Mouse (Mus musculus): Measurements from ENCODE around the gene Degs1. TPM values are rescaled to one million over a fixed set of nuclear protein-coding genes. Genes with fewer than 3 reads are reported as not detected.

Degs1 gene
- polyA plus RNA-seq, 1 experiment = 34.6 TPM

- H3K4me1 ChIP-seq (ENCODE audit: control insufficient read depth, insufficient read depth, insufficient read length) = no peaks in the 10 kb centered on the region
- no peak overlapping the region for H3K27ac ChIP-seq (ENCODE audit: insufficient read depth, low read length)
- H3K36me3 ChIP-seq (ENCODE audit: control insufficient read depth, insufficient read depth, low read length) = peaks cover 10% of the 10 kb centered on the region
- no peak overlapping the region for H3K4me3 ChIP-seq (ENCODE audit: extremely low read depth, insufficient read depth, insufficient read length)
- no peaks in the 10 kb centered on the region for H3K27me3 ChIP-seq (ENCODE audit: control insufficient read depth, insufficient read depth, low read length)
- WGBS = 86% methylated on average over 5 of the region's 5 CpGs
- TF ChIP-seq POLR2A (IDR thresholded peaks at IDR 0.05; ENCODE audit: low read depth, low read length) (no peak), CTCF (IDR thresholded peaks at IDR 0.05; ENCODE audit: extremely low read depth, insufficient read depth, insufficient read length, insufficient replicate concordance) (no peak)
- no peak for DNase-seq (ENCODE audit: low read depth in 1 of 2, low spot score in 2 of 2)
These were observed 11.0 kb downstream of the Degs1 start for GRCm38 (mm10) chr1:182271632-182272031.

GRCm38 (mm10) chr1:182271130-182271529 is 11.5 kb downstream of the Degs1 start:
- DNase-seq (ENCODE audit: low read depth in 1 of 2, low spot score in 2 of 2) = no peak
- WGBS = 88% methylated on average over 5 of the region's 5 CpGs
- H3K27ac ChIP-seq (ENCODE audit: insufficient read depth, low read length) = no peak overlapping the region

GRCm38 (mm10) chr1:182268317-182268716 is 14.3 kb downstream of the Degs1 start:
- Histone ChIP-seq H3K27ac (ENCODE audit: insufficient read depth, low read length) (no peak overlapping the region), H3K4me1 (ENCODE audit: control insufficient read depth, insufficient read depth, insufficient read length) (no peaks in the 10 kb centered on the region), H3K36me3 (ENCODE audit: control insufficient read depth, insufficient read depth, low read length) (no peaks in the 10 kb centered on the region), H3K27me3 (ENCODE audit: control insufficient read depth, insufficient read depth, low read length) (no peaks in the 10 kb centered on the region), H3K4me3 (ENCODE audit: extremely low read depth, insufficient read depth, insufficient read length) (no peak overlapping the region)
- TF ChIP-seq POLR2A (IDR thresholded peaks at IDR 0.05; ENCODE audit: low read depth, low read length) (no peak), CTCF (IDR thresholded peaks at IDR 0.05; ENCODE audit: extremely low read depth, insufficient read depth, insufficient read length, insufficient replicate concordance) (no peak)
- no peak for DNase-seq (ENCODE audit: low read depth in 1 of 2, low spot score in 2 of 2)
- 86% methylated on average over 4 of the region's 4 CpGs for WGBS

More at GRCm38 (mm10) chr1:182271130-182271529, 11.5 kb downstream of the Degs1 start:
- peaks cover 8% of the 10 kb centered on the region for H3K36me3 ChIP-seq (ENCODE audit: control insufficient read depth, insufficient read depth, low read length)
- H3K4me3 ChIP-seq (ENCODE audit: extremely low read depth, insufficient read depth, insufficient read length) = no peak overlapping the region
- H3K4me1 ChIP-seq (ENCODE audit: control insufficient read depth, insufficient read depth, insufficient read length) = no peaks in the 10 kb centered on the region
- H3K27me3 ChIP-seq (ENCODE audit: control insufficient read depth, insufficient read depth, low read length) = no peaks in the 10 kb centered on the region
- no peak for TF ChIP-seq CTCF (IDR thresholded peaks at IDR 0.05; ENCODE audit: extremely low read depth, insufficient read depth, insufficient read length, insufficient replicate concordance)
- TF ChIP-seq POLR2A (IDR thresholded peaks at IDR 0.05; ENCODE audit: low read depth, low read length) = no peak

- H3K4me1 ChIP-seq (ENCODE audit: control insufficient read depth, insufficient read depth, insufficient read length) = no peaks in the 10 kb centered on the region
- WGBS = 91% methylated on average over 11 of the region's 11 CpGs
- TF ChIP-seq POLR2A (IDR thresholded peaks at IDR 0.05; ENCODE audit: low read depth, low read length) (no peak), CTCF (IDR thresholded peaks at IDR 0.05; ENCODE audit: extremely low read depth, insufficient read depth, insufficient read length, insufficient replicate concordance) (no peak)
- H3K36me3 ChIP-seq (ENCODE audit: control insufficient read depth, insufficient read depth, low read length) = no peaks in the 10 kb centered on the region
- no peak overlapping the region for H3K27ac ChIP-seq (ENCODE audit: insufficient read depth, low read length)
- DNase-seq (ENCODE audit: low read depth in 1 of 2, low spot score in 2 of 2) = no peak
- H3K27me3 ChIP-seq (ENCODE audit: control insufficient read depth, insufficient read depth, low read length) = no peaks in the 10 kb centered on the region
- H3K4me3 ChIP-seq (ENCODE audit: extremely low read depth, insufficient read depth, insufficient read length) = no peak overlapping the region
These were observed 16.5 kb downstream of the Degs1 start for GRCm38 (mm10) chr1:182266028-182266525.

- Histone ChIP-seq H3K4me1 (ENCODE audit: control insufficient read depth, insufficient read depth, insufficient read length) (peaks cover 9% of the 10 kb centered on the region; the same call in 1 of the 2 replicates), H3K4me3 (ENCODE audit: extremely low read depth, insufficient read depth, insufficient read length) (no peak overlapping the region), H3K27ac (ENCODE audit: insufficient read depth, low read length) (peak overlapping the region; percentile 12; the same call in 1 of the 2 replicates), H3K36me3 (ENCODE audit: control insufficient read depth, insufficient read depth, low read length) (no peaks in the 10 kb centered on the region), H3K27me3 (ENCODE audit: control insufficient read depth, insufficient read depth, low read length) (no peaks in the 10 kb centered on the region)
- WGBS = 86% methylated on average over 11 of the region's 11 CpGs
- DNase-seq (ENCODE audit: low read depth in 1 of 2, low spot score in 2 of 2) = no peak
- no peak for TF ChIP-seq POLR2A (IDR thresholded peaks at IDR 0.05; ENCODE audit: low read depth, low read length)
- no peak for TF ChIP-seq CTCF (IDR thresholded peaks at IDR 0.05; ENCODE audit: extremely low read depth, insufficient read depth, insufficient read length, insufficient replicate concordance)
These were observed 26.4 kb downstream of the Degs1 start for GRCm38 (mm10) chr1:182256041-182256680.

GRCm38 (mm10) chr1:182255031-182255430 is 27.6 kb downstream of the Degs1 start:
- Histone ChIP-seq H3K4me3 (ENCODE audit: extremely low read depth, insufficient read depth, insufficient read length) (peak overlapping the region; percentile 50; the same call in 1 of the 2 replicates), H3K27me3 (ENCODE audit: control insufficient read depth, insufficient read depth, low read length) (no peaks in the 10 kb centered on the region), H3K27ac (ENCODE audit: insufficient read depth, low read length) (peak overlapping the region; percentile 94), H3K36me3 (ENCODE audit: control insufficient read depth, insufficient read depth, low read length) (no peaks in the 10 kb centered on the region), H3K4me1 (ENCODE audit: control insufficient read depth, insufficient read depth, insufficient read length) (peaks cover 9% of the 10 kb centered on the region; the same call in 1 of the 2 replicates)
- TF ChIP-seq CTCF (IDR thresholded peaks at IDR 0.05; ENCODE audit: extremely low read depth, insufficient read depth, insufficient read length, insufficient replicate concordance) = no peak
- TF ChIP-seq POLR2A (IDR thresholded peaks at IDR 0.05; ENCODE audit: low read depth, low read length) = no peak
- 8% methylated on average over 11 of the region's 11 CpGs for WGBS
- peak; percentile 51 to 60 for DNase-seq (ENCODE audit: low read depth in 1 of 2, low spot score in 2 of 2)

GRCm38 (mm10) chr1:182254618-182255017 is 28.0 kb downstream of the Degs1 start:
- DNase-seq (ENCODE audit: low read depth in 1 of 2, low spot score in 2 of 2) = peak; percentile 42 to 63
- Histone ChIP-seq H3K4me1 (ENCODE audit: control insufficient read depth, insufficient read depth, insufficient read length) (peaks cover 9% of the 10 kb centered on the region; the same call in 1 of the 2 replicates), H3K27ac (ENCODE audit: insufficient read depth, low read length) (peak overlapping the region; percentile 94), H3K27me3 (ENCODE audit: control insufficient read depth, insufficient read depth, low read length) (no peaks in the 10 kb centered on the region), H3K36me3 (ENCODE audit: control insufficient read depth, insufficient read depth, low read length) (no peaks in the 10 kb centered on the region), H3K4me3 (ENCODE audit: extremely low read depth, insufficient read depth, insufficient read length) (peak overlapping the region; percentile 50; the same call in 1 of the 2 replicates)
- peak; percentile 48; the same call in 1 of the 2 replicates for TF ChIP-seq POLR2A (IDR thresholded peaks at IDR 0.05; ENCODE audit: low read depth, low read length)
- no peak for TF ChIP-seq CTCF (IDR thresholded peaks at IDR 0.05; ENCODE audit: extremely low read depth, insufficient read depth, insufficient read length, insufficient replicate concordance)
- WGBS = 10% methylated on average over 8 of the region's 8 CpGs

Measured in spleen, adult 2 months (tissue).